Mouse (Mus musculus) kidney, adult 2 months (tissue): ENCODE data around the gene Cadm2. TPM values are rescaled to one million over a fixed set of nuclear protein-coding genes. Genes with fewer than 3 reads are reported as not detected.

Experiments used
- DNase-seq: peaks from one replicate; pipeline ENCODE4 v3.0.0; 2021
- H3K27ac ChIP-seq: fragments of 200-500 bp; 2 replicates; pipeline ENCODE4 v1.5.1; 2012; ENCODE audit warnings: low read depth, low read length, control low read depth, inconsistent platforms; ENCODE audit not compliant: insufficient read depth
- H3K27me3 ChIP-seq: fragments of 200-500 bp; replicated peaks from 2 replicates; pipeline ENCODE4 v1.6.1; 2012; ENCODE audit warnings: mild to moderate bottlenecking, moderate library complexity, low read length, inconsistent platforms; ENCODE audit not compliant: control insufficient read depth, insufficient read depth
- H3K36me3 ChIP-seq: fragments of 200-500 bp; 2 replicates; pipeline ENCODE4 v1.6.1; 2012; ENCODE audit warnings: mild to moderate bottlenecking, moderate library complexity, low read length, inconsistent platforms; ENCODE audit not compliant: control insufficient read depth, insufficient read depth
- H3K4me1 ChIP-seq: fragments of 200-500 bp; 2 replicates; pipeline ENCODE4 v1.6.1; 2011; ENCODE audit warnings: low read length; ENCODE audit not compliant: control insufficient read depth, insufficient read depth
- H3K4me3 ChIP-seq: fragments of 200-500 bp; 2 replicates; pipeline ENCODE4 v1.5.1; 2011; ENCODE audit warnings: mild to moderate bottlenecking, low read depth, low read length, control low read depth; ENCODE audit not compliant: insufficient read depth
- CTCF ChIP-seq: fragments of 200-500 bp; conservative IDR thresholded peaks from 2 replicates; pipeline ENCODE4 v1.5.1; 2011; ENCODE audit warnings: low read depth, mild to moderate bottlenecking, control low read depth, low read length, moderate library complexity, mixed read lengths; ENCODE audit not compliant: insufficient read depth, insufficient read length
- POLR2A ChIP-seq: fragments of 200-500 bp; IDR thresholded peaks from one replicate; pipeline ENCODE4 v1.6.1; 2011; ENCODE audit warnings: low read depth, low read length, control low read depth
- WGBS: fragments of 180-500 bp; shearing (Covaris S2); methylation state at CpG from one replicate; pipeline ENCODE4 v1.1.7; 2018; 5-methylcytosine and 5-hydroxymethylcytosine counted together
- polyA plus RNA-seq: library from polyadenylated mRNA; depleted of rRNA; stranded (reverse); fragments of >200 nt; gene quantifications from 2 replicates; pipeline ENCODE4 v1.2.3, GENCODE M21; 2012

The Cadm2 gene
- polyA plus RNA-seq, 1 experiment = 0.27 TPM

GRCm38 (mm10) chr16:66612624-66613023 is 1008.1 kb downstream of the Cadm2 start:
- no peak overlapping the region for H3K27ac ChIP-seq
- H3K4me3 ChIP-seq = no peak overlapping the region
- 72% methylated on average over 5 of the region's 5 CpGs for WGBS
- TF ChIP-seq CTCF (no peak), POLR2A (no peak)
- DNase-seq = no peak
- H3K4me1 ChIP-seq = no peaks in the 10 kb centered on the region
- no peaks in the 10 kb centered on the region for H3K27me3 ChIP-seq
- H3K36me3 ChIP-seq = no peaks in the 10 kb centered on the region
